15 mouse cellular contexts compared by ENCODE assay signal in the genomic region with DNA sequence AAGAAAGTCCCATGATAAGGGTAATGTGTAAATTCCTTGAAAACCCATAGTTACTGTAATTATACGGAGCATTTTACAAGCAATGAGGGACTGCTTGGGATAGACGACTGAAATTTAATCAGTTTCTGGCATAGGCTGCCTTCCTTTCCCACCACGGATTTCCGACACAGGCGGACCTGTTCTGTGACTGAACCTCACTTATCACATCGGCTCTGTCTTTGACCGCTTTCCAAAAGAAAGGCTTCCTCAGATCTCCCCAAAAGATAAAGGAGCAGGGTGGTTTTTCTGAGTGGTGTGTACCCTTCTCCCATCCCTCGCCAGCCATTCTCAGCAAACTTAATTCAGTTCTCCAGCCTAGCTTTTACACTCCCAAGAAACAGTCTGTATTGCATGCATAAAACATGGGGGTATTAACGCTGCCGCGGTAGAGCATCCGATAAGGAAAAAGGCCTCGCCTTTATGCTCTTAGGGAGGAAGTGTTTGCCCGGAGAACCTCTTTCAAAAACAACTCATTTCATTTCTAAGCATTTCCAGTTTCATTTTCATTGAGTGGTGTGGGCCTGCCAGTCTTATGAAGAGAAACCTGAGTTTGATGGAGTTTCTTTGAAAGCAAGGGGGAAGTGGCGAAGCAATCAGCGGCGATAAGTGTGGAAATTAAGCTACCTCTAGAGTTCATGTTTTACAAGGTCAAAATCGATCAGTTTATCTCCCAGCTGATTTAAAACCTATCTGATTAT.
A peak's percentile ranks its signal among the peaks of the same experiment; 100 is the strongest.
DNase-seq lines count a peak whose midpoint lies in the region; ATAC-seq and TF ChIP-seq lines count a peak whose summit lies in the region.
"Had no signal": no experiment of that assay in that cellular context is flagged by ENCODE, and none has a peak within 500 bp of the region (broad histone marks: within the 10 kb centered on the region; RNA-seq: fewer than 3 reads in every experiment).

No protein-coding gene starts in this region.

- peak overlapping the region; percentile 25; the same call in 1 of the 2 replicates for H3K4me2 ChIP-seq in limb, embryonic 13.5 days (replicated peaks)
- H3K4me2 ChIP-seq in forebrain, embryonic 14.5 days (ENCODE audit: low read length): peak overlapping the region; percentile 30; the same call in 1 of the 2 replicates
- H3K4me2 ChIP-seq in hindbrain, postnatal 0 days (ENCODE audit: low read depth, low read length): 0 out of 2 replicates have a peak overlapping the region, but pooled peaks have one; percentile 8

- no peak overlapping the region for H3K27ac ChIP-seq in limb, embryonic 13.5 days
- H3K27ac ChIP-seq in limb, embryonic 10.5 days: no peak overlapping the region
- H3K27ac ChIP-seq in forebrain, embryonic 14.5 days (ENCODE audit: low read depth, low read length): no peak overlapping the region
- H3K27ac ChIP-seq in hindbrain, postnatal 0 days: no peak overlapping the region

- no peak for DNase-seq in limb, embryonic 10.5 days (ENCODE audit: low spot score)
- peak; percentile 35 for DNase-seq in forebrain, embryonic 14.5 days (ENCODE audit: low spot score)
- DNase-seq in hindbrain, postnatal 0 days (ENCODE audit: low spot score): no peak
- DNase-seq in adrenal gland, postnatal 14 days: no peak
- no peak for DNase-seq in thymus, postnatal 14 days
- DNase-seq: cerebellum, postnatal 25 days; heart, adult 11 months; lung, adult 18-20 months; spleen, adult 18-20 months; thymus, postnatal 4 days had no signal

- ATAC-seq in limb, embryonic 13.5 days (ENCODE audit: low FRiP score, low read depth): no peak
- ATAC-seq in forebrain, embryonic 14.5 days: no peak
- no peak for ATAC-seq in hindbrain, postnatal 0 days
- 0 out of 2 replicates have a peak, but pooled peaks have one; percentile 27 for ATAC-seq in monocyte, adult 5-6 weeks (replicated peaks; ENCODE audit: insufficient number of reproducible peaks, low FRiP score, low TSS enrichment, poor library complexity, severe bottlenecking)
- ATAC-seq: inflammation-experienced regulatory T-cells, adult 6 months had no signal

- no peak overlapping the region for H3K4me3 ChIP-seq in limb, embryonic 13.5 days
- H3K4me3 ChIP-seq in limb, embryonic 10.5 days: no peak overlapping the region
- no peak overlapping the region for H3K4me3 ChIP-seq in forebrain, embryonic 14.5 days (ENCODE audit: low read depth, low read length)
- no peak overlapping the region for H3K4me3 ChIP-seq in hindbrain, postnatal 0 days (ENCODE audit: low read length)
- H3K4me3 ChIP-seq: erythroblast, embryonic 14.5 days; megakaryocyte, embryonic 14.5 days had no signal

- no peaks in the 10 kb centered on the region for H3K27me3 ChIP-seq in limb, embryonic 13.5 days
- H3K27me3 ChIP-seq in limb, embryonic 10.5 days (ENCODE audit: low read depth, poor library complexity, severe bottlenecking): no peaks in the 10 kb centered on the region
- no peaks in the 10 kb centered on the region for H3K27me3 ChIP-seq in forebrain, embryonic 14.5 days (replicated peaks; ENCODE audit: control insufficient read depth, insufficient read depth, low read length)
- no peaks in the 10 kb centered on the region for H3K27me3 ChIP-seq in hindbrain, postnatal 0 days (ENCODE audit: insufficient read depth, low read length)
- H3K27me3 ChIP-seq: megakaryocyte, embryonic 14.5 days had no signal

- TF ChIP-seq CTCF in hindbrain, postnatal 0 days (IDR thresholded peaks at IDR 0.05; ENCODE audit: low read depth): no peak

- no peak overlapping the region for H3K9ac ChIP-seq in limb, embryonic 13.5 days
- no peak overlapping the region for H3K9ac ChIP-seq in forebrain, embryonic 14.5 days (ENCODE audit: low read length)
- H3K9ac ChIP-seq in hindbrain, postnatal 0 days (replicated peaks; ENCODE audit: low read length): no peak overlapping the region

- H3K4me1 ChIP-seq in limb, embryonic 13.5 days: peaks cover 5% of the 10 kb centered on the region
- H3K4me1 ChIP-seq in limb, embryonic 10.5 days: no peaks in the 10 kb centered on the region
- H3K4me1 ChIP-seq in forebrain, embryonic 14.5 days (ENCODE audit: control insufficient read depth, insufficient read depth, low read length): 0 out of 2 replicates have a peak, but pooled peaks cover 6% of the 10 kb centered on the region
- H3K4me1 ChIP-seq in hindbrain, postnatal 0 days (ENCODE audit: insufficient read depth, low read length): no peaks in the 10 kb centered on the region
- H3K4me1 ChIP-seq: megakaryocyte, embryonic 14.5 days had no signal

- 60% methylated on average over 18 of the region's 18 CpGs for WGBS in limb, embryonic 13.5 days
- WGBS in limb, embryonic 10.5 days: 83% methylated on average over 18 of the region's 18 CpGs
- 56% methylated on average over 18 of the region's 18 CpGs for WGBS in forebrain, embryonic 14.5 days
- 57% methylated on average over 18 of the region's 18 CpGs for WGBS in hindbrain, postnatal 0 days

- no peaks in the 10 kb centered on the region for H3K36me3 ChIP-seq in limb, embryonic 13.5 days
- no peaks in the 10 kb centered on the region for H3K36me3 ChIP-seq in limb, embryonic 10.5 days
- no peaks in the 10 kb centered on the region for H3K36me3 ChIP-seq in forebrain, embryonic 14.5 days (ENCODE audit: control insufficient read depth, insufficient read depth, low read length)
- H3K36me3 ChIP-seq in hindbrain, postnatal 0 days (ENCODE audit: insufficient read depth, low read length): no peaks in the 10 kb centered on the region

- H3K9me3 ChIP-seq in limb, embryonic 13.5 days: no peaks in the 10 kb centered on the region
- no peaks in the 10 kb centered on the region for H3K9me3 ChIP-seq in limb, embryonic 10.5 days (replicated peaks)
- H3K9me3 ChIP-seq in forebrain, embryonic 14.5 days (replicated peaks; ENCODE audit: control insufficient read depth, low read length): no peaks in the 10 kb centered on the region
- H3K9me3 ChIP-seq in hindbrain, postnatal 0 days (ENCODE audit: low read length): no peaks in the 10 kb centered on the region
